Mouse (Mus musculus) mature B cell (primary cell): ENCODE data around the gene Echs1.

Source experiments
- in situ Hi-C: fragments of 300-500 bp; cut with MboI; formaldehyde crosslinking; loops from 2 replicates; pipeline ENCODE4 v1.14.3; 2019

Gene Echs1

DNA sequence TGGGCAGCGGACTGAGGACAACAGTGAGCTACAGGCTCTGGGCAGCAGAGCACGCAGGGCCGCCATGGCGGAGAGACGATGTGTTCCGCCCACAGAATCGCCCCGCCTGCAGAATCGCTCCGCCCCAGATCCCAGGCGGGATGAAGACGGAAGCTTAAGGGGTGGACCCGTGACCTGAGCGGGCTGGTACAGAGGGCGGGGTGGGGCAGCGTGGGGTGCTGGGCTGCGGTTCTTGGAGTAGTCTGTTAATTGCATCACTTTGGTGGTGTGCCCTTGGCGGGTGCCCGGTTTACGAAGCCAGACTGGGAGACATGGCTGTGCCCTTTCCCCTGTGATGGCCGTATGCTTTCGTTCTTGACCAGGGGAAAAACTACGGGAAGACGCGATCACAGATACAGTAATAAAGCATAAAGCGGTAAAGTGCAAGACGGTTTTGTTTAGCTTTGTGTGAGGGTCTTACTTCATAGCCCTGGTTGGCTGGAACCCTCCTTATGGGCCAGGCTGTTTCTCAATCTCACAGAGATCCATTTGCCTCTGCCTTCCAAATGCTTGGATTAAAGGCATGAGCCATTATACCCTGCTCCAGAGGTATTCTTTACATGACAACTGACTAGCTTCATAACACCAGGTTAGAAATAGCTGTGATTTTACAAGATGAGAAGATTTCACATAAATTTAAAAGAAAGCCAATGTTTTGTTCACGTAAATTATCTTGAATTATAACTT, at the start of gene Echs1:
Gene Echs1 (minus strand): TSS at position 148 of the 726 bp plus-strand sequence.
- in situ Hi-C loops: no loop called here

DNA sequence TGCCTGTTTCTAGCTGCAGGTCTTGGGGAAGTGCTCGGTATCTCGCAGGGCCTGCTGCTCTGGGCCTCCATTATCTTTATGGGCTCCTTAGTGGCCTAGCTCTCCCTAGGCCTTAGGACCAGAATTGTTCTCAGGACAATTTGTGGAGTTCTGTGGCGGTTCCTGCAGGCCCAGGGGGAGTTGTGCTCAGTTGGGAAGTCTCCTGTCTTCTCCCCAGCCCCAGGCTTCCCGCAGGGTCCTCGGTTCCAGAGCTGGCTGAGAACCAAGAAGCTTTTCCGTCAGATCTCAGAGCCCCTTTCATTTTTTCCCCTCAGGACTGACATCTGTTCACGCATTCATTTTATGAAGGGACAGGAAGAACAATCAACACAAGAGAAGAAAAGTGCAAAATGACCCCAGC, 48.4 kb upstream of the Echs1 start, which contains the start of gene Olfr522:
Gene Olfr522 (minus strand): TSS at position 101 of the 400 bp plus-strand sequence.
- in situ Hi-C loops: no loop called here

DNA sequence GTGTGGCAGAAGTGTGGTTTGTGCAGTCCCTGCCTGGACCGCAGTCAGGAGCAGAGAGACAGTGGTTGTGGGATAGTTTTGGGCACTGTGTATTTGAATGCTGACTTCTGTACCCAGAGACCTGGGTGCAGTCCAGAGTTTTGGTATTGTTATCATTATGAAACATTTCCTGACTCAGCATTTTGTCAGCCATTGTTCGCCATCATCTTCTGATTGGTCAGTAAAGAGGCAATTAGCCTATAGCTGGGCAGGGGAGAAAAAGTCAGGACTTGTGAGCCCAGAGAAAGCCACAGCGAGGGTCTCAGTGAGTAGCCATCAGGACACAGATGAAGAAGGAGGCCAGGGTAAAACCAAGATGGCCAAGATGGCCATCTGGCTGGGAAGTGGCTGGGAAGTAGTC, 44.1 kb upstream of the Echs1 start:
- in situ Hi-C loops: no loop called here

DNA sequence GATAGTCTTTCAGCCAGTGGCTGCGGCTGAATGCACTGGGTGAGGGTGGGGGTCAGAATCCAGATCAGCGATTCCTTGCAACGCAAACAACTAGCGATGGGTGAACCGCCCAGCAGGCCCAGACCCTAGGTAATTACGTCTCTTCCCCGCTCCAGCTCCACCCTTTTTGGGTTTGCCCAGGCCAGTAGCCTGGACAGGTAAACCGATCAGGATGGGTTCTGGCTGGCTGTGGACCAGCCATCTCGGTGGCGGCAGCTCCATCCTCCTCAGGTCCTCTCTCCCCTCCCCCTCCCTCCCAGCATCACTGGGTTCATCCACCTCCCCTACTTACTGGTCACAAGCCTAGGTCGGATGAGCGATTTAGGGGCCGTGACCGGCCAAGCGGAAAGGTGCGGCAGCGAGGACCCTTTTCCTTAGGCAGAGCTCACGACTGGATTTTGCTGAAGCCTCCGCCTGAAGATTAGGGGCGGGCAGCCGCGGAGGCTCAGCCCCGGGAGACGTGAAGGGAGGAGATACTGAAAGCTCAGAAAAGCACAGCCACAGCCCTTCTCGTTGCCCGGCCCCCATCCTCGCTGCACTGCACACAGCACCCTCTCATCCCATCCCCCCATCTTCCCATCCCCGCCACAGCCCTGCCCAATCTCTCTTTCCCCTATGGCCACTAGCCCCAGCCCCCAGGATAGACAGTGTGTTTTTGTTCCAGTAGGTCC, 38.1 kb upstream of the Echs1 start, which contains the start of gene Sprn:
Gene Sprn (minus strand): TSS at position 660 of the 710 bp plus-strand sequence.
- in situ Hi-C loops: no loop called here

DNA sequence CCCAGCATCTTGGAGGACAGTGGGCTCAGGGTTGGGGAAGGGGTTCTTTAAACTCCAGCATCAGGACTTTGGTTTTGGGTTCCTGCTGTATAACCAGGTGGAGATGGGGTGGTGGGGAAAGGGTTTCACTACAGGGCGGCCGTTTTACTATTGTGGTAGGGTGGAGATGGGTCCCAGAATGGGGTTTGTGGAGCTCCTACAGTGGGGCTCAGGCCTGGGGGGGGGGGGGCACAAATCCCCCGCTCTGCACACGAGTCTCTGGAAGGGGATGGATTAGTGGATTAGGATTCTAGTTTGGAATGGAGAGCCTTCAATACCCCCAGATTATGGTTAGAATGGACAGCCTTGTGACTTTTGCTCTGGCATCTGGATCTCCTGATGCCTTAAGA, 37.5 kb upstream of the Echs1 start:
- in situ Hi-C loops: no loop called here

DNA sequence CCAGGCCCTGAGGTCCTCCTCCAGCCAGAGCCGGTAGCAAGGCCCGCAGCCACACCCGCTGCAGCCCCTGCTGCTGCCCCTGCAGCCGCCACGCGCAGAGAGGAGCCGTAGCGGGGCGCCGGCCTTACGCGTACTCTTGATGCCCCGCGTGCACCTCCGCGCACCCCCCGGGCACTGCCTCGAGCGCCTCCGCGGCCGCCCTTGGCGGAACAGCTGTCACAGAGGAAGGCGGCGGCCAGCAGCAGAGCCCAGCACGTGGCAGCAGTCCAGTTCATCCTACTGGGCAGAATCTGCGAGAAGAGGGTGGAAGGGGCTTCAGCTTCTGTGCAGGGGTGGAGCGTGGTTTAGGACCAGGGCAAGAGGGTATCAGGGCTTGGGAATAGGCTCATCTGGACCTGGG, 37.1 kb upstream of the Echs1 start:
- in situ Hi-C loops: no loop called here

DNA sequence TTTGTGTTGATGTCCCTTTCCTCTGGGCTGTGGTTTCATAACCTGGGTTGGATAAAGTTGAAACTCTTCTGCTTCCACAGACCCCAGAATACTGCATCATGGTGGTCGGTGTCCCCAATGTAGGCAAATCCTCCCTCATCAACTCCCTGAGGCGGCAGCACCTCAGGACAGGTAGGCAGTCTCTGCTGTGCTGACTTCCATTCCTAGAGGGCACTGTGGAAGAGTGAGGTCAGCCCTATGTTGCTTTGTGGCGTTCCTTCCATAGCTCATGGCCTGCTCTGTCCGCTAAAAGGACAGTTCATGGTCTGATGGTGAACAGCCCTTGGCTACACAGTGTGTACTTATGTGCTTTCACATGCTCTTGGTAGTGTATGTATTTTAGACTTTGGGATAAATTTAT, 28.3 kb upstream of the Echs1 start:
- in situ Hi-C loops: loop anchor here (25.0 kb wide), 1 partner anchor 907 kb away; the partner anchor contains the start of gene Pwwp2b

DNA sequence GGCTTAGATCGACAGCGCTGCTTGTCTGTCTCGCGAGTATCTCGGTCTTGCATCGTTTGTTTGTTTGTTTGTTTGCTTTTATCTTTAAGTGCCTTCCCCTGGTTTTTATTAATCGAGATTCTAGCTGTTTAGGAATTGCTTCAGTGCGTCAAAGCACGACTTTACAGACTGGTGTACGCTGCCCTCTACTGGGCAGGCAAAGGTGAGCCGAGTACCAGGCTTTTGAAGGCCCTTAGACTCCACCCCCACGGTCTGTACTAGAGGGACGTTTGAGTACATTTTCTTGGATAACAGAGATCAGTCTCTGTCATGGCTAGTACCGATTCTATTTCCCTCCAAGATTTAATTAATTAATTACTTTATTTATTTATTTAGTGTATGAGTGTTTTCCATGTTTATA, 25.1 kb upstream of the Echs1 start:
- in situ Hi-C loops: loop anchor here (25.0 kb wide), 1 partner anchor 904 kb away; the partner anchor contains the start of gene Pwwp2b

DNA sequence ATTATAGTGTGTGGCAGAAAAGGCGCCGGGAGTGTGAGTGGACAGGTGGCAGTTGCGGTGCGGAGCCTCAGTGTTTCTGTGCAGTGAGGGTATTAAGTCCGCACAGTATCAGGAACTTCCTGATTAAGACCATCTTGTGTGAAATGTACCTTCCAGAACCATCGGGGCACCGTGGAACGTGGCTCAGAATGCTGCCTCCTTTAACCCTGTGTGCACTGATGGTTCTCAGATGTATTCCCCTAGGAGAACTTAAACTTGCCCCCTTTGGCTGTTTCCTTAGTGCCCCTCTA, 21.7 kb upstream of the Echs1 start:
- in situ Hi-C loops: loop anchor here (25.0 kb wide), 1 partner anchor 901 kb away; the partner anchor contains the start of gene Pwwp2b

DNA sequence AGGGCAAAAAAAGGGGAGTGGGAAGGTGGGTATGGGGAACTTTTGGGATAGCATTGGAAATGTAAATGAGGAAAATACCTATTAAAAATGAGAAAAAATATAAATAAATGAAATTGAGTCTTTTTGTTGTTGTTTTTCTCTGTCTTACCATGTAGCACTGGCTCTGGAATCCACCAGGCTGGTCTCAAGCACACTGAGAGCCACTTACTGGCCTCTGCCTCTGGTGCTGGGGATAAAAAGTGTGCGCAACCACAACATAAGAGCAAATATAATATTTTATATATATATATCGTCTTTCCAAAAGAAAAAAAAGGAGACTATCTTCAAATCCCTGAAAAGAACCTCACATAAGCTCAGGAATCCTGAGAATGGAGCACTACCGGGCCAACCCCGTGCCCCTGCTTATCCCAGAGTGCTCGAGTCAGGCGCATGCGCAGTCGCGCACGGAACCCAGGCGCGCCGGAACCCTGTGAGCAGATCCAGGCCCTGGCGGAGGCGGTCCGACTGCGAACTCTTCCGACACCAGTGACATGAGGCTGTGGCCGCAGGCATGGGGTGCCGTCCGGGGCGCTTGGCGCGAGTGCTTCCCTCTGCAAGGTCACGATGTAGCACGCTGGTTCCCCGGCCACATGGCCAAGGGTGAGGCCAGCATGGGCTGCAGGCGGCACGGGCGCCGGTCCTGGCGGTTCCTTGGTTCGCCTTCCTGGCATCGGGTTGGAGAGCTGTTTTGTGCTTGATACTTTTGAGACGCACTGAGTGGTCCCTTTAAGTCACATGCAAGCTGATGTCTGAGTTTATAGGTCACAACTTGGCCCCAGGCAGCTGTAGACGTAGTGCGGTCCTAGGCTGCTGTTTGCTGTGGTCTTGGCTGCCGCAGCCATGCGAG, 21.1 kb upstream of the Echs1 start, which contains the start of gene Mtg1:
Gene Mtg1 (plus strand): TSS at position 430 of the 886 bp plus-strand sequence.
- in situ Hi-C loops: loop anchor here (25.0 kb wide), 1 partner anchor 900 kb away; the partner anchor contains the start of gene Pwwp2b

DNA sequence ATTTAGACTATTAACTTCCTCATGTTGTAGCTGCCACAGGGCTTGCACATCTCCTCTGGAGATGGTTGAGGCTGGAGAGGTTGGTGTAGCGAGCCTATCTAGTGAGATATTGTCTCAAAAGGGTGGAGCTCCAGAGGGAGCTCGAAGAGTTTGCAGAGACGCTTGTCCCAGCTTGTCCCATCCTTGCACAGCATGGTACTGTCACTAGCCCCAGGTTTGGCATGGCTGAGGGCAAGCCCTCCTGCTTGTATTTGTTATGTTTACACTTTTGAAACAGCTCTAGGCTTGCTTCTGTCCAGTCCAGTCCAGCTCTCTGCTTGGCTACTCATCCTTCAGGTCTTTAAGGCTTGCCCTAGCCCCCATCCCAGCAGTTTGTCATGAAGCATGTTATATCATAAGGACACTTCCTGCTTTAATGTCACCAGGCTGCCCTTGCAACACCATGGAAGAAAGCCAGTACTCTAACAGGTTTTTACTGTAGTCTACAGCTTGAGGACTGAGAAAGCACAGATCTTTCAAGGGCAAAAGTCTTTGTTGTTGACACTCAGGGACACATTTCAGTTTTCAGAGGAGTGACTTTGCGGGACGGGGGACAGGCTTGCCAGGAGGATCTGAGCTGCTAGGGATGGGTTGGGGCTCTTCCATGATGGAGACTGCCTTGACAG, 19.0 kb upstream of the Echs1 start:
- in situ Hi-C loops: loop anchor here (25.0 kb wide), 1 partner anchor 898 kb away; the partner anchor contains the start of gene Pwwp2b

DNA sequence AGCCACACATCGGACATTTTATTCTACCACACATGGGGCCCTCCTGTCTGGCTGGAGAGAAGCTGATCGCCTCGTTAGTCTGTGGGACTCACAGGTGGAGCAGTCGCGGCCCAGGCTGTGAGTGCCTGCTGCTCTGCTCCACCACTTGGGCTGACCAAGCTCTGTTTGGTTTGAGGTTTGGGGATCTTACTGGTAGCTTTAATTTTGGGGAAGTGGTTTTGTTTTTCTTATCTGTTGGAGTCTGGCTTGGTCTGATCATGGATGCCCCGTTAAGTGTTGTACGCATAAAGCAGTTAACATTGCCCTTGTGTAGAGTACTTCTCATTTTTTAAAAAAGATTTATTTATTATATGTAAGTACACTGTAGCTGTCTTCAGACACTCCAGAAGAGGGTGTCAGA, 17.8 kb upstream of the Echs1 start:
- in situ Hi-C loops: loop anchor here (25.0 kb wide), 1 partner anchor 897 kb away; the partner anchor contains the start of gene Pwwp2b

DNA sequence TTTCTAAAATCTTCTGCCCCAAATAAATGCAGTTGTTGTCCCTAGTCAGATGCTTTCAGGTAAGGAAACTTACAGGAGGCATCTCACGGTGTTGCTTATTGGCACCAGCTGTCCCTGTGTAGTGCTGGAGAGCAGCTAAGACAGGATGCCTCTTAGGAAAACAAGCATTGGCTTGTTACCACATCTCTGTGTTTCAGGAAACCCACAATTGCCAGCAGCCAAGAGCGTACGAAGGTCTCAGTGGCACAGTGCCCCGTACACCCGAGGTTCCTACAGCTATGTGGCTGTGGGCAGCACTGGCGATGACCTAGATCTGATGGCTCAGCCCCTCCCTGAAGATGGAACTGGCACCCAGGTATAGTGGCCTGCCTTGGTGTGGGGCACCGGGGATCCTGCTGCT, 15.9 kb upstream of the Echs1 start:
- in situ Hi-C loops: loop anchor here (25.0 kb wide), 1 partner anchor 895 kb away; the partner anchor contains the start of gene Pwwp2b

DNA sequence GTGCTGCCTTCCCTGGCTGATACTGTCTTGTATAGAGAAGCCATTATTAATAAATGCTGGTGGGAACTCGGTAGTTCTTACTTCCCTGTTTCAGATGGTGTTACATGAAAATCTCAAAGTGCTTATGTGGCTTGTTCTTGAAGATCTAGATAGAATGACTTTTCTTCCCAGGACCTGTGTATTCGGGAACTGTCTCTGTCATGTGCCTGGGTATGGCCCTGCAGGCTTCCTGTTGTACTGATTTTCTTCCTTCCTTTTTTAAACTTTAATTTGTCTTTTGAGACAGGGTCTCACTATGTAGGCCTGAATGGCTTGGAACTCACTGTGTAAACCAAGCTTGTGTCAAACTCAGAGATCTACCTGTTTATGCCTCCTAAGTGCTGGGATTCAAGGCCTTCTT, 11.6 kb upstream of the Echs1 start:
- in situ Hi-C loops: loop anchor here (25.0 kb wide), 1 partner anchor 891 kb away; the partner anchor contains the start of gene Pwwp2b

DNA sequence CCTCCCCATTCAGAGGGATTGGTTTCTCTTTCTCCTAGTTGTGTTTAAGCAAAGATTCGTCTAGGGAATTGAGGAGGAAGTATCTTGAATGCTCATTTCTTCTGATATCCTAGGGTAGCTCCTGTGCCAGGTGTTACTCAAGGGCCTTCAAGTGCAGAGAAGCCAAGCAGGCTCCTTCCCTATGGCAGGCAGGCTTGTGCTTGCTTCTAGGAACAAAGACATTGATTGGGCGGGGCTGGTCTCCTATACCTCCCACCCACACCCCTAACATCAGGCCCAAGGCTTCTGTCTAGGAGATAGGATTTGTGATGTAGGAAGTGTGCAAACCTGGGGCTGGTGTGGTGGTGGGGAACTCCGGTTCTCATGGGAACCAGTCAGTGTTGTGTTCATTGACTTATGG, 10.7 kb upstream of the Echs1 start:
- in situ Hi-C loops: loop anchor here (25.0 kb wide), 1 partner anchor 890 kb away; the partner anchor contains the start of gene Pwwp2b

DNA sequence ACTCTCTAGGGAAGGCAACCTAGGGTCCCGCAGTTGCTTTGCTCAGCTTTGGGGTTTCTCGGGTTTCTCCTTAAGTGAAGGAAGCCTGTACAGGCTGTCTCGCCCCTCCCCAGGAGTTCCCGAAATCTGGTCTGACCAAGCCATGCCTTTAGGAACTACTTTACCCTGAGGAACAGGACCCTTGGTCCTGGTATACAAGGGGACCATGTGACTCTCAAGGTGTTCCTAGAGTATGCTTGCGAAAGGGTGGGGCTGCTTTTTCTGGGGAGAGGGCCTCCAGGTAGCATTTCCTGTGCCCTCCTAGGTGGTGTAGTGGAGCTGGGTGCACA, 9.7 kb upstream of the Echs1 start:
- in situ Hi-C loops: loop anchor here (25.0 kb wide), 1 partner anchor 889 kb away; the partner anchor contains the start of gene Pwwp2b

DNA sequence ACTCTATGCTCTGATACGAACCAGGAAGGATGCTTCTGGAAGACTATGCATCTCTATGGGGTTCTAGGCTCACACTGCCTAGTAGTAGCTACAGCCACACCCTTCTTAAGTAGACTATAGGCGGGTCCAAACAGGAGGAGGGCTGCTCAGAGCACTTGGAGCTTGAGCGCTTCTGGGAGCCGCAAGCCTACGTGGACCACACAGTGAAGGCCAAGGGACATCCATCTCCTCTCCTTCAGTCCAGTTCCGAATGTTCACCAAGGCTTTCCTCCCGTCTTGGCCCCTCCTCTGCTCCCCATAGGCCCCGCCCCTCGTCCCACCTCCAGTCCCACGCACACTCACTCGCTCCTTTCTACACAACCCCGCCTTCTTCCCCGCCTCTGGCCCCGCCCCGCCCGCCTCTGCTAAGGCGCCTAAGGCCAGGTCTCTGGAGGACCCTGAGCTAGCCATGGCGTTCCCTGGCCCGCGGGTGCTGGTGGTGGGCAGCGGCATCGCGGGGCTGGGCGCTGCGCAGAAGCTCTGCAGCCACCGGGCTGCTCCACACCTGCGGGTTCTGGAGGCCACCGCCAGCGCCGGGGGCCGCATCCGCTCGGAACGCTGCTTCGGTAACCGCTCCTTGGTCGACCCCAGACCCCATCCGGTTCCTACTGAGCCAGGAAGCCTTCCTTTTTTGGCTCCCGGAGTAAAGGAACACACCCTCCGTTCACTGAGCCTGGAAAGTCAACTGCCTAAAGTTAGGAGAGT, 9.2 kb upstream of the Echs1 start:
- in situ Hi-C loops: loop anchor here (25.0 kb wide), 1 partner anchor 888 kb away; the partner anchor contains the start of gene Pwwp2b

DNA sequence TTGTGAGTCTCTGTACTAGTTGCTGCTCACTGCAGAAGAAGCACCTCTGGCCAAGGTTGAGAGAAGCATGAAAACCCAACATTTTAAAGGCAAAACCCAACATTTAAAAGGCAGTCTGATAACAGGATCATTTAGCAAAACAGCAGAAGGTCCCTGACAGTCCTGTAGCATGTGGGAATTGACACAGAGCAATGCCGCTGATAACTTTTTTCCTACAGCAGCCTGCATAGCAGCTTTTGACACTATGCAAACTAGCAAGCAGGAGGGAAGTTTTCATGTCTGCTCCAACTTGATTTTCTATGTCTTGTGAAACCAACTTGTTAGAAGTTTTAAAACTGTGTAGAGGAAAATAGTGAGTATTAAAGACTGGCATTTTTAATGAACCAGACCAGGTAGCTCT, 8.1 kb upstream of the Echs1 start:
- in situ Hi-C loops: no loop called here

DNA sequence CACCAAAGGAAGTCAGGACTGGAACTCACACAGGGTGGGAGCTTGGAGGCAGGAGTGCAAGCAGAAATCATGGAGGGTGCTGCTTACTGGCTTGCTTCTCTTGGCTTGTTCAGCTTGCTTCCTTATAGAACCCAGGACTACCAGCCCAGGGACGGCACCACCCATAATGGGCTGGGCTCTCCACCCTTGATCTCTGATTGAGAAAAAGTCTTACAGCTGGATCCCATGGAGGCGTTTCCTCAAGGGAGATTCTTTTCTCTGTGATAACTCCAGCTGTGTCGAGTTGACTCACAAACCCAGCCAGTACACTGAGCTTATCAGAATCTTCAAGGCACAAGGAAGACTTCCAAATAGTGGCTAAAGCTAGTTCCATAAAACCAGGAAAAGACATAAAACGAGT, 6.5 kb upstream of the Echs1 start:
- in situ Hi-C loops: no loop called here

DNA sequence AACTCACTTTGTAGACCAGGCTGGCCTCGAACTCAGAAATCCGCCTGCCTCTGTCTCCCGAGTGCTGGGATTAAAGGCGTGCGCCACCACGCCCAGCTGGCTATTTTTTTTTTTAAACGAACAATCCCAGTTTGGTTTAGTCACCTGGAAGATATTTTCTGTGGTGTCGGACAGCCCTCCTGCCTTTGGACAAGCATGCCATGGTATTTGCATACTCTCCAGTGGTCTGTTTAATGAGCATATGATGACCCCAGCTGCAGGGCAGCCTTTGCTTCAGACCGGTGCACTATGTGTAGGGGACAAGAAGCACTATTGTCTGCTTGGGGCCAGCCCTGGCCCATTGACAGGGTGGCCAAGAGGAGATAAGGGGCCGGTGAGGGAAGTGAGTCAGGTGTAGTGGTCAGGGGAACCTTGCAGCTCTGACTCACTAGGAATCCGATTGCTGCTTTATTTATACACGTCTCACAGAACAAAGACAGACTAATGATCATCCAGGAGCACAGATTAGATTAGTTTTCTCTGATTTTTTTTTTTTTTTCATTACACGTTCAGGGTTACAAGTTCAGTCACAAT, 5.1 kb upstream of the Echs1 start:
- in situ Hi-C loops: no loop called here
